Mouse (Mus musculus) CH12.LX (cell line): ENCODE measurements around the gene Tamm41. TPM values are rescaled to one million over a fixed set of nuclear protein-coding genes. Genes with fewer than 3 reads are reported as not detected.

Experiments used
- DNase-seq: peaks from one replicate; pipeline ENCODE4 v3.0.0-alpha.2; 2013; ENCODE audit errors: extremely low read depth
- H3K27ac ChIP-seq: 2 replicates; pipeline ENCODE4 v1.5.1; 2012; ENCODE audit warnings: low read depth, mild to moderate bottlenecking, control low read depth, moderate library complexity; ENCODE audit not compliant: insufficient read depth
- H3K27me3 ChIP-seq: replicated peaks from 2 replicates; pipeline ENCODE3; 2012; ENCODE audit warnings: inconsistent platforms
- H3K36me3 ChIP-seq, 2 experiments: replicated peaks in 1 of 2; 2 replicates each; pipeline versions ENCODE3 to v1.6.1; 2012; ENCODE audit warnings: inconsistent platforms in 1 of 2, low read length in 1 of 2, mild to moderate bottlenecking in 1 of 2, mixed read lengths in 1 of 2, moderate library complexity in 1 of 2; ENCODE audit not compliant: control insufficient read depth in 1 of 2, insufficient read depth in 1 of 2
- H3K4me1 ChIP-seq, 2 experiments: 2 replicates each; pipeline ENCODE4 v1.6.1; 2012; ENCODE audit warnings: inconsistent platforms in 1 of 2, moderate library complexity in 1 of 2; ENCODE audit not compliant: insufficient read depth in 2 of 2, control insufficient read depth in 1 of 2
- H3K4me2 ChIP-seq: 2 replicates; pipeline ENCODE4 v1.6.1; 2012; ENCODE audit warnings: low read depth, mild to moderate bottlenecking, control low read depth; ENCODE audit not compliant: poor library complexity, insufficient read depth, severe bottlenecking
- H3K4me3 ChIP-seq, 3 experiments: fragments of 150-350 bp in 1 of 3; sonication (generic) in 1 of 3; replicated peaks in 1 of 3; 2 replicates each; pipeline versions ENCODE3 to v1.5.1; 2011 to 2012; ENCODE audit warnings: low read depth in 2 of 3, low read length in 2 of 3, mild to moderate bottlenecking in 2 of 3, moderate library complexity in 2 of 3, control low read depth in 1 of 3, improper control_type of control experiment in 1 of 3, inconsistent platforms in 1 of 3, mixed read lengths in 1 of 3; ENCODE audit not compliant: poor library complexity in 1 of 3
- H3K79me2 ChIP-seq: replicated peaks from 2 replicates; pipeline ENCODE4 v1.6.1; 2012; ENCODE audit warnings: mild to moderate bottlenecking, moderate library complexity; ENCODE audit not compliant: control insufficient read depth, poor library complexity, insufficient read depth, severe bottlenecking; ENCODE audit errors: extremely low read depth
- H3K9ac ChIP-seq: 2 replicates; pipeline ENCODE4 v1.6.1; 2012; ENCODE audit warnings: low read depth, mild to moderate bottlenecking, control low read depth, moderate library complexity; ENCODE audit not compliant: insufficient read depth
- H3K9me3 ChIP-seq: replicated peaks from 2 replicates; pipeline ENCODE3; 2012; ENCODE audit warnings: low read length, inconsistent platforms, mixed read lengths
- BHLHE40 ChIP-seq: IDR thresholded peaks from 2 replicates; pipeline ENCODE4 v1.6.1; 2011; ENCODE audit warnings: mild to moderate bottlenecking, low read depth, low read length, improper control_type of control experiment
- CHD1 ChIP-seq: IDR thresholded peaks from 2 replicates; pipeline ENCODE4 v1.6.1; 2012; ENCODE audit warnings: low read depth, low read length, improper control_type of control experiment, inconsistent platforms
- CHD2 ChIP-seq: IDR thresholded peaks from 2 replicates; pipeline ENCODE4 v1.6.1; 2011; ENCODE audit warnings: low read length, improper control_type of control experiment
- CTCF ChIP-seq, 2 experiments: IDR thresholded peaks in 1 of 2; conservative IDR thresholded peaks in 1 of 2; 2 replicates each; pipeline ENCODE4 v1.5.1; 2011 to 2012; ENCODE audit warnings: low read depth in 2 of 2, low read length in 2 of 2, improper control_type of control experiment in 1 of 2, inconsistent platforms in 1 of 2, mild to moderate bottlenecking in 1 of 2, moderate library complexity in 1 of 2
- ETS1 ChIP-seq: conservative IDR thresholded peaks from 2 replicates; pipeline ENCODE4 v1.6.1; 2012; ENCODE audit warnings: low read depth, mild to moderate bottlenecking, inconsistent platforms, low read length, improper control_type of control experiment, moderate library complexity
- HCFC1 ChIP-seq: IDR thresholded peaks from 2 replicates; pipeline ENCODE4 v1.6.1; 2012; ENCODE audit warnings: low read depth, mild to moderate bottlenecking, inconsistent platforms, low read length, improper control_type of control experiment
- JUN ChIP-seq: IDR thresholded peaks from 2 replicates; pipeline ENCODE4 v1.6.1; 2011; ENCODE audit warnings: low read depth, mild to moderate bottlenecking, low read length, improper control_type of control experiment, moderate library complexity; ENCODE audit not compliant: insufficient read depth
- JUND ChIP-seq: conservative IDR thresholded peaks from 2 replicates; pipeline ENCODE4 v1.6.1; 2011; ENCODE audit warnings: low read depth, low read length, improper control_type of control experiment
- KAT2A ChIP-seq: IDR thresholded peaks from 2 replicates; pipeline ENCODE4 v1.6.1; 2012; ENCODE audit warnings: low read length, improper control_type of control experiment, inconsistent platforms; ENCODE audit not compliant: insufficient replicate concordance
- MAX ChIP-seq: IDR thresholded peaks from 2 replicates; pipeline ENCODE4 v1.6.1; 2011; ENCODE audit warnings: low read length, improper control_type of control experiment
- MEF2A ChIP-seq: IDR thresholded peaks from 2 replicates; pipeline ENCODE4 v1.6.1; 2014; ENCODE audit warnings: low read depth, mild to moderate bottlenecking, inconsistent platforms, low read length, improper control_type of control experiment, borderline replicate concordance
- RCOR1 ChIP-seq: conservative IDR thresholded peaks from 2 replicates; pipeline ENCODE4 v1.6.1; 2012; ENCODE audit warnings: low read depth, mild to moderate bottlenecking, inconsistent platforms, low read length, improper control_type of control experiment
- TBP ChIP-seq: conservative IDR thresholded peaks from 2 replicates; pipeline ENCODE4 v1.6.1; 2011; ENCODE audit warnings: low read depth, low read length, improper control_type of control experiment
- ZKSCAN1 ChIP-seq: IDR thresholded peaks from 2 replicates; pipeline ENCODE4 v1.6.1; 2012; ENCODE audit warnings: low read depth, inconsistent platforms, low read length, improper control_type of control experiment, borderline replicate concordance
- ZNF384 ChIP-seq: IDR thresholded peaks from 2 replicates; pipeline ENCODE4 v1.6.1; 2012; ENCODE audit warnings: low read depth, low read length, improper control_type of control experiment, inconsistent platforms
- dilution Hi-C: fragments of 300-500 bp; cut with MboI; formaldehyde crosslinking; loops from 2 replicates; pipeline ENCODE4 v1.14.3; 2020; ENCODE audit warnings: low sequenced_read_pairs; ENCODE audit not compliant: extremely low pct_unique_long_range_greater_than_20kb, extremely low pct_ligation_motif_present
- in situ Hi-C: fragments of 300-500 bp; cut with MboI; formaldehyde crosslinking; loops from 3 replicates; pipeline ENCODE4 v1.14.3; 2019; ENCODE audit warnings: low sequenced_read_pairs, low pct_ligation_motif_present, low pct_unique_long_range_greater_than_20kb, mixed read lengths
- polyA plus RNA-seq: library from polyadenylated mRNA; unstranded; fragments of >175 nt; gene quantifications from 2 replicates; pipeline ENCODE4 v1.2.1, GENCODE M21; 2012; ENCODE audit warnings: low read depth; ENCODE audit not compliant: insufficient read length
- total RNA-seq, 2 experiments: library from RNA; depleted of rRNA; stranded (reverse); fragments of 300-350 nt in 1 of 2; fragments of >200 nt in 1 of 2; gene quantifications; 2 replicates each; pipeline ENCODE4 v1.2.3; 2012 to 2014

The Tamm41 gene
- total and polyA plus RNA-seq, 3 experiments = 29.3 to 41.1 (median 39.8) TPM

DNA sequence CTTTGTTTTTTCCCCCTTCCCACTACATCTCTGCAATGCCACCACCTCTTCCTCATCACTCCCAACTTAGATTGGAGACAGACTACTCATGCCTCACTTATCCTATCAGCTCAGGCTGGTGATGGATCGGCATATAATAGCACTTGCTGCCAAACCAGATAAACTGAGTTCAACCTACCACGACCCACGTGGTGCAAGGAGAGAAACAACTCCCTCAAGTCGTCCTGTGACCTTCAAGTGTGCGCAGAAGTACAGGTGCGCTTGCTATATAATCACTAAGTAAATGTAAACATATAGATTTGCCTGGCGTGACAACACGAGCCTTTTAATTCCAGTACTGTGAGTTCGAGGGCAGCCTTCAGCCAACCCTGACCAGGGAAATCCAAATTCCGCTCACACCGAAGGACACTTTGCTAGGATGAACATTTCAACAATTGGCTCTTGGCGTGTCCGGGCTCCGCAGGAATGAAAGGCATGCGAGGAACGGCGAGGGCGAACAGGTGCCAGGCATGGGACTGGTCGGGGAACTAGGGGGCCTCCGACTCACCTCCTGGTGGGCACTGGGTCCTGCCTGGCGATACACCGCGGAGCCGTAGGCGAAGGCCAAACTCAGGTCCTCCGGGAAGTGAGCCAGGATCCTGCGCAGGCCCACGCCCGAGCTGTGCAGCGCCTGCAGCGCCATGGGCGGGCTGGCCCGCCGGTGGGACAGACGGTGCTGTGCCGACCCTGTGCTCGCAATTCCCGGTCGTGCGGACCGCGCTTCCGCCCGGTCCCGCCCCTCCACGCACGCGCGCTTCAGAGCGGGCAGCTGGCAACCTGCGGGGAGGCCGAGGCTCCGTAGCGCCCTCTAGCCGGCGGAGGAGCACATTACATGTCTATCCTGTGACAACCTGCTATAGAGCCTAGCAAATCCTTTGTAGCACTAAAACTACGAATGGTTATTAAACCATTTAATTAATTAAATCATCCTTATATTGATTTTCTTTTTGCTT is at the start of gene Tamm41 (continued):
- no peak for TF ChIP-seq CHD1
- TF ChIP-seq, all 38 proteins: peak for 19

DNA sequence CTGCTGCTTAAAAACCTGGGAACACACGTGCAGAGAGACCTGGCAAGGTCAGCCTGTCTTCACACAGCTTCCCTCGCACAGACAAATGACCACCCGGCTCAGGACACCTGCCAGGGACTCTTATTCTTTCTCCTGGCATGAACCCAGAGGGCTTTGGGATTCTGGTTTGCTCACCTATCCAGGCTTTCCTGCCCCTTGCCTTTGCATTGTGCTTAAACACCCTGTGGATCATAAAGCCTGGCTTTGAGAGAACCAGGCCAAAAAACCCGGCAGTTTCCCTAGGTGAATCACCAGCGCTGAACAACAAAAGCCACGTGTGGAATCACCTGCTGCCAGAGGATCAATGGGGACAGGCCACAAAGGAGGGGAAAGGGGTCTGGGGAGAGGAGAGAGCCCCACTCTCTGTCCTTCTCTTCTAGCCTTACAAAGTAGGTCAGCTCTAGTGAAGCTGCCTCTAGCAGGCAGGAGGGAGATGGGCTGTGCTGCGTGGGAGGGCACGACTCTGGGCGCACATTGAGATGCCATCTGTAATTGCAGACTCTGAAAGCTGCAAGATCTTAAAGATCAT is 47.7 kb upstream of the Tamm41 start:
- no peak overlapping the region for H3K27ac ChIP-seq
- H3K36me3 ChIP-seq = no peaks in the 10 kb centered on the region
- H3K27me3 ChIP-seq = no peaks in the 10 kb centered on the region
- in situ Hi-C loops (no loop called here), dilution Hi-C loops (no loop called here)
- no peak overlapping the region for H3K4me2 ChIP-seq
- H3K4me3 ChIP-seq = no peak overlapping the region
- DNase-seq = no peak
- H3K9ac ChIP-seq = no peak overlapping the region
- H3K79me2 ChIP-seq = no peaks in the 10 kb centered on the region
- TF ChIP-seq ETS1 (no peak), ZKSCAN1 (no peak), JUND (no peak)
- H3K4me1 ChIP-seq = peaks cover 0 to 5% of the 10 kb centered on the region in 2 experiments; a peak in 1 of 4 replicates
- H3K9me3 ChIP-seq = no peaks in the 10 kb centered on the region

- Histone ChIP-seq H3K36me3 (no peaks in the 10 kb centered on the region), H3K9me3 (no peaks in the 10 kb centered on the region), H3K4me1 (peaks cover 0 to 14% of the 10 kb centered on the region in 2 experiments; a peak in 2 of 4 replicates), H3K27me3 (no peaks in the 10 kb centered on the region), H3K79me2 (no peaks in the 10 kb centered on the region), H3K9ac (no peak overlapping the region), H3K4me2 (no peak overlapping the region), H3K4me3 (no peak overlapping the region), H3K27ac (no peak overlapping the region)
- in situ Hi-C loops = no loop called here
- DNase-seq = no peak
- TF ChIP-seq JUN = no peak
- TF ChIP-seq HCFC1 = no peak
- no peak for TF ChIP-seq KAT2A
- no peak for TF ChIP-seq CHD2
- TF ChIP-seq CTCF (conservative IDR thresholded peaks at IDR 0.05 in 1 of 2, IDR thresholded peaks at IDR 0.05 in 1 of 2; ENCODE audit: low read depth in 2 of 2, low read length in 2 of 2) = no peak
- TF ChIP-seq ZNF384 = no peak
- TF ChIP-seq RCOR1 = no peak
- no peak for TF ChIP-seq TBP
- TF ChIP-seq MEF2A = no peak
- no peak for TF ChIP-seq MAX
- TF ChIP-seq BHLHE40 = no peak
- dilution Hi-C loops = no loop called here
Observed at GRCm38 (mm10) chr6:115076781-115077575, 39.3 kb upstream of the Tamm41 start.
